Mouse (Mus musculus) lung, adult 18-20 months (tissue): ENCODE results near the gene Vwce.

Experiments used
- DNase-seq, 2 experiments: peaks; one replicate each; pipeline ENCODE4 v3.0.0; 2022; ENCODE audit warnings: mixed read lengths in 2 of 2

Gene Vwce

DNA sequence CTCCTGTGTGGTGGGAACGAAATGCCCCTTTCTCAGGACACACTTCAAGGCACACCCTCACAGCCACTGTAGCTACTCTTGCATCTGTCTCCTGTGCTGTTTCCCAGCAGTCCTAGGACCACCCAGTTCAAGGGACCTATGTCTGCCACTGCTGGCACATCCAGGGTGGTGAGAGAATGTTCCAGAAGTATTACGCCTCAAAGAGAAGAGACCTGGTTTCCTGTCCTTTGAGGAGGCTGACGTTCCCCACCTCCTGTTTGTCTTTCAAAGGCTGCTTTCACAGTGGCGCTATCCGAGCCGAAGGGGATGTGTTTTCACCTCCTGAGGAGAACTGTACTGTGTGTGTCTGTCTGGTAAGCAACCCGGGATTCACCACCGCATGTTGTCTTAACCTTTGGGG, 14.1 kb downstream of the Vwce start:
- no peak for DNase-seq

DNA sequence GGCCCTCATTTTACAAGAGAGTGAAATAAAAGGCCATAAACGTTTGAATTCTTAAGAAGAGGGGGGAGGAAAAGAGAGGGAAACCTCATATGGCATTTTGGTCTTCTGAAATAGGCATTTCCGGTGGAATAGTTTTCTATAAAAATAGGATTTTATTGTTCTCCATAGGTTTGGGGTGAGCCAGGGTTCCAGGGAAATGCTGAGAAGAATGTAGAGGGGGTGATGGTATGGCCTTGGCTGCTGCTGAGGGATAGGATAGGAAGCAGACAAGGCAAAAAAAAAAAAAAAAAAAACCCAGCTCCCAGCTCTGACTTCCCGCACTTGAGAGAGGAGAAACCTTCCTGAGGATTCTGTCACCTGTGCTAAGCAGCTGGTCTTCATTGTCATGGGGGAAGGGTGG, 22.0 kb downstream of the Vwce start:
- no peak for DNase-seq

DNA sequence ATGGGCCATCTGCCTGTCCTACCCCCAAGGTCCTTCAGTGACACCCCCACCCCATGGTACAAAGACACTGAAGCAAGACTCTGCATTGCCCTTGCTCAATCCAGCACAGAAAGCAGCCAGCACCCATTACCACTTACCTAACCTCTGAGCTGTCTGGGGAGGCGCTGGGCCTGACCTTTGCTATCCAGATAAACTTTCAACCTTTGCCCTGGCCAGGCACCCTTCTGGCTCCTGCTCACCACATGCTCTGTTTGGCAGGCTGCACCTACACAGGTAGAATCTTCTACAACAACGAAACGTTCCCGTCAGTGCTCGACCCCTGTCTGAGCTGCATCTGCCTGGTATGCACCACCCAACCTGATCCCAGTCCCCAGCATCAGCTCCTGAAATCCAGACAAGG, 23.7 kb downstream of the Vwce start:
- DNase-seq = no peak

DNA sequence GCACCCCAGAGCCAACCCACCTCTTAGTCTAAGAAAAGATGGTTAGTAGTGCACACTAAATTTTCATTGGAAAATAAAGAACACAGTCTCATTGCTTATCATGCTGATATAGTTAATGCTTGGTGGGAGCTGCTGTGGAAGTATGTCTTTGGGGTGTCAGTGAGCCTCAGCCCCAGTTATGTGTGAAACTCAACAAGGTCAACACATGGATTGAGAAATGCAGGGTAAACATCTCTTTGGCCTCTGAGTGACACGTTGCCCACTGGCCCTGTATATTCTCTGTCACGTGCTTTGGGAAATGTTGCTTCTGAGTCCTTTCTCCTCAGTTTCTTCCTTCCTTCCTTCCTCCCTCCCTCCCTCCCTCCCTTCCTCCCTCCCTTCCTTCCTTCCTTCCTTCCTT, 24.4 kb downstream of the Vwce start:
- no peak for DNase-seq

DNA sequence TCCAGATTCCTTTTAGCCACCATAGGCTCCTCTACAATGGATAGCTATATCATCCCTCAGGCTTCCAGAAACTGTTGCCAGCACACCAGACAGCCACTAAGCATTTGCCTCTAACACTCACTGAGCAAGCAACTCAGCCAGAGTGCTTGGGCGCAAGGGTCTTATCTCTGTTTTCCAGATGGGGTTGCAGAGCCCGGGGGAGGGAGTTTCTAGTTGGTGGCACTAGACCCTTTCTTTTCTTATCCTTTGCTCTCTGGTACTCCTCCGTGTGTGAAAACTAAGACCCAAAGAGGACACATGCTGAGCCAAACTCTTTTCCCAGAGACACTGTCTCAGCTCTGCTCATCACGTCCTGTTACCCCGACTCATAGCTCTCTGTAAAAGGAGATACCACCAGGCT, 27.4 kb downstream of the Vwce start:
- DNase-seq = no peak

DNA sequence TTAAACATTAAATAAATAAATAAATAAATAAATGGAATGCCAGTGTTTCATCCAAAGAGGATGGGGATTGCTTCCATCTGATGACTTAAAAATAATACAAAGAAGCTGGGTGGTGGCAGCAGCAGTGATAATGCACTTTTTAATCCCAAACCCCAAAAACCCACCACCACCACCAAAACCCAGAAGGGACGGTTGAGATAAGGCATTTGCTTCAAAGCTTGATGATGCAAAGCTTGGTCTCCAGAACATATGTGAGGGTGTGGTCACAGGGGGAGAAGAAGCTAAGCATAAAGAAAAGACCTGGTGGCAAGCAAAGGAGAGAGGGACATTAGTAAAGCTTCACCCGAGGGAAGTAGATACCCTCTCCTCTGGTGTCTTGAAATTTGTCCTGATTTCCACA, 27.9 kb downstream of the Vwce start:
- DNase-seq = no peak

DNA sequence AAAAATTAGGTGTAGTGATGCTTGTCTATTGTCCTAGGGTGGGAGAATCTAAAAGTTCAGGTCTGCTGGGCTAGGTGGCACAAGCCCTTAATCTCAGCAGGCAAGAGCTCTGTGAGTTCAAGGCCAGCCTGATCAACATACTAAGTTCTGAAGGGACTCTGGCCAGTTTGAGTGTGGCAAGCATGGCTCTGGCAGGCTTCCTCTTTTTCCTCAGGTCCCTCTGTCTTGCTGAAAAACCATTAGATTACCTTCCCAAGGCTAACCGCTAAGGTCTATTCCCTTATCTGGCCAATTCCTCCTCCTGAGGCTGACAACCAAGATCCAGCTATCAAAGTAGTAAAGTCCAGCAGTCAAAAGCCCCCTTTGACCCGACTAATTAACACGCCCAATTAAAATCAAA, 28.7 kb downstream of the Vwce start:
- no peak for DNase-seq

DNA sequence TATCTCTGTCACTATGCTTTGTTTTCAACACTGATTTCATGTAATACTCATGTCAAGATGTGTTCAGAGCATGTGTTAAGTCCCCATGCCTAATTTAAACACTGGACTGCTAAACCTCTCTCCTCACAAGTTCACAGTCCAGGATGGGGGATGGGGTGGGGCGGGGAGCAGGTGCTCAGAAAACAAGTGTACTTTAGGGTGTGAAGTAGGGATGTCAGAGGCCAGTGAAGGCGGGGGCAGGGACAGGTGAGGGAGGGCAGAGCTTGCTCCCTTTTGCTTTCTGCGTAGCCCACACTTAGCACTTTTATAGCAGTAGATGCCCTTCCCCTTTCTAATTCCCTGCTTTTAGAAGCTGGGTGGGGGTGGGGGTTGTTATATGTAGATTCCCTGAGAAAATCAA, 31.1 kb downstream of the Vwce start:
- no peak for DNase-seq

DNA sequence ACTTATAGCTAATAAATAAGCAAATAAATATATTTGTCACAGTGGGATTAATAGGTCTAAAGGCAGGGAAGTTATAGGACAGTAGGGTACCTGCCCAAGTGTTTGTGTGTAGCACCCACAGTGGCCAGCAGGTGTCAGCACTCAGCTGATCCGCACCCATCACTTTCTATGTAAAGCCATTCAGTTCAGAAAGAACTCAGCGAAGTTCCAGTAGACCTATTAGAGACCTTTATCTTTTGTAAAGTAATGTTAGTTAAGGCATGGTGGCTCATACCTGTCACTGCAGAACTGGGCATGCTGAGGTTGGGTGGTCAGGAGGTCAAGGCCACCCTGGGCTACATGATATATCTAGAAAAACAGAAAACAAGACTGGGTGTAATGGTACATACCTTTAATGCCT, 31.5 kb downstream of the Vwce start:
- DNase-seq = peak; percentile 24 to 27

DNA sequence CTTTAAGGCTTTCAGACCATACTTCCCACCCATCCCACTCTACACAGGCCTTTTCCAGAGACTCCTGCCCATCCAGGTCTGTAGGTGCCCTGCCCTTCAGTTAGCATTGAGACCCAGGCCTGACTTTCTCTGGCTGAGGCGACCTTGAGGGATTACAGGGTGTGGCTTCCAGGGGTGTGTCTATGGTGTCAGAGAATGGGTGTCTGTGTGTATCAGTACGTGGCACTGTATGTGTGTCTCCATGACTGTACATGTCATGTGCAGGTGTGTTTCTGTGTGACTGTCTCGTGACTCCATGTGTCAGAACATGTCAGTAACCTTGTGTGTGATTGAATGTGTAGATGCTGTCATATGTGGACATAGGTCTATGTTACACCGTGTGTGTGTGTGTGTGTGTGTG, 37.3 kb downstream of the Vwce start:
- DNase-seq = no peak

DNA sequence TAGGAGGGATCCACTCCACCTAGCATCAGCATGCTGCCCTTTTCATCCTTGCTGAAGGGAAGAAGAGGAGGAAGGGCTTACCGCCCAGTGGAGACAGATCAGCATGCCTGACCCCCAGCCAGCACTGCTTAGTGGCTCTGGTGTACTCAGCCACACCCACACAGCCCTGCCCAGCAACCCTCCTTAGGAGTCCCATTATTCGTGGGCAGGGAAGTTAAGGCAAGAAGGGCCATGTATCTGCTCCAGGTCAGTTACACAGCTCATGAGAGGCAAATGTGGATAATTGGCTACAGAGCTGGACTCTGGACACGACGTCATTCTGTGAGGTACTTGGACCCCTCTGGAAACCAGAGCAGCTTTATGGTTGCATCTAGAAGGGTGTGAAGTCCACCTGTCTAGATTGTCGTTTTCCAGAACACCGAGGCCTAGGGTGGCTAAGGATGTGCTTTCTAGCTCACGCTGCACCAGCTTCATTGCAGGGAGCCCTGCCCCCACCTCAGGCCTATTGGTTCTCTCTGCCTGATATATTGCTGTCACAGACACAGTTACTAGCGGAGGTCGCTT, 37.9 kb downstream of the Vwce start:
- no peak for DNase-seq

DNA sequence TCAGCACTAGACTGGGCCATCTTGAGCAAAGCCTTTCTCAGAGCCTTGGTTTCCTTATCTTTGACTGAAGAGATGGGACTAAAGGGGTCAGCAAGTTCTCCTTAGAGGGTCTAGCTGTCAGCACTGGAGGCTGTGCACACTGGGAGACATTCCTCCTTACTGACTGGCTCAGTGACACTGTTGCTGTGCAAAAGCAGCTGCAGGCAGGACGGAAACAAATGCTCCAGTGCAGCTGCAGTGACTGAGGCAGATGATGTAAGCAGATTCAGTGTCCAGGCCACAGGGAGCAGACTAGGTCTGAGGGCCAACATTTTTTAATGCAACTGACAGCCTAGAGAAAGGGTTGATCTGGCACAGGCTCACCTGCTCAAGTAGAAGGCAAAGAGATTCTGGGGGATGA, 39.3 kb downstream of the Vwce start:
- no peak for DNase-seq

DNA sequence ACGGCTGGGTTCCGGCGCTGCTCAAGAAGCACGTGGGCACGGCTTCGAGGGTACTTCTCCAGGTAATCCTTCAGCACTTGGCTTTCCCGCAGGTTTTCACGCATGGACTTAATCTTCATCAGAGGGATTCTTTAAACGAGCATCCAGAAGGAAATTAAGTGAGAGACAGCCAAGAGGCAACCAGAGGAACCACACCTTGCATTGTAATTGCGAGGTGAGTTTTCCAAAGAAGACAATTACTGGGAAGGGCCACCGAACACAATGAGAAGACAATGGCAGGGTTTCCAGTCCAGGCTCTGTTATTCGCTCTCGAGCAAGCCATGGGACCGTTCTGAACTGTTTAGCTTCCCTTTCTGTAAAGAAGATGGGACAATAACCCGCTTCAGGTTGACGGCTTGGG, 42.6 kb downstream of the Vwce start:
- DNase-seq = no peak

DNA sequence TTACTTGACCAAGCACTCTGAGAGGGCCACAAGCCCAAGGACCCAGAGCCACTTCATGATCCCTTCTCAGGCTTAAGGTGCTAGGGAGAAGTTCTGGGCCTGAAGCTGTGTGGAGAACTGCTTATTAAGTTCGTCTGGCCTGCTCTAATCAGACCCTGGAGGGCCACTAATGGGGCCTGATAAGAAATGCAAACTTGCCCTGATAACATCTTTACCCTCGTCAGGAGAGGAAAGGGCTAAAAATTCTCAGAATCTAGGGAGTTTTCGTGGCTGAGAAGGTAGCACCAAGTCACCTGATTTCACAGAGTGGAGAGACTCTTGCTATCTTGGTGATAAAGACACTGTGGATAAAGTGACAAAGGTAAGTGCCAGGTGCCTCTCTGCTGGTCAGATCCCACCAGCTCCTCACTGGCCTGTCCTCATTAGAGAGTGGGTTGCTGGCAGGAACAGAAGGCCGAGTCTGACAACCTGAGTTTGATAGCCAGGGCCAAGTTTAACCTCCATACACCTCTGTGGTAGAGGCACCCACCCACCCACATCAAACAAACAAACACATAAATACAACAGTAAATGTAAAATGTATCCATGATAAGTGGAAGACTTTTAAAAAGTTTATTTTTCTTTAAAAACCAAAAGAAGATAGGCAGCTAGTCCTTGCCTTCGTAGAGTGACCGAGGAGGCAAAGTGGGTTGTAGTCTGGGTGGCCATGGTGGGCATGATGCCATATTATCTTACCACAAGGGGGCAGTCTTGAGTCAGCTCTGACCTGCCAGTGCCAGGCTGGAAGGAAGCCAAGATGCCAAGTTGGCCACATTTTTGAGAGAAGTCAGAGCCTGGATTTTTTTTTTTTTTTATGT, 44.1 kb downstream of the Vwce start, which contains the start of gene Pga5:
Pga5 (minus strand) TSS at position 157 of the 857 bp plus-strand sequence.
- DNase-seq = peak; percentile 75 to 82

DNA sequence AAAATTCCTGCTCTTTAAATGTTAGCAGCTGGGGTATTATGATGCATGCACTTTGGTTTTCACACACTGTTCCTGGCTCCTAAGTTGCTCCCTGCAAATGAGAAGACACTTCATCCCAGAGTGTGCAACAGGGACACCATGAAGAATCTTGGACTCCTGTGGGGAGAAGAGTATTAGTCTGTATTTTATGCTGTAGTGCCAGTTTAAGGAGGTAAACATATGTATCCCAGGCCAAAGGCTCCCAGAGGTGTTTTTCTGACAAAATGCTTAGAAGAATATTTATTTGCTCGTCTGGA, 44.7 kb downstream of the Vwce start:
- no peak for DNase-seq

DNA sequence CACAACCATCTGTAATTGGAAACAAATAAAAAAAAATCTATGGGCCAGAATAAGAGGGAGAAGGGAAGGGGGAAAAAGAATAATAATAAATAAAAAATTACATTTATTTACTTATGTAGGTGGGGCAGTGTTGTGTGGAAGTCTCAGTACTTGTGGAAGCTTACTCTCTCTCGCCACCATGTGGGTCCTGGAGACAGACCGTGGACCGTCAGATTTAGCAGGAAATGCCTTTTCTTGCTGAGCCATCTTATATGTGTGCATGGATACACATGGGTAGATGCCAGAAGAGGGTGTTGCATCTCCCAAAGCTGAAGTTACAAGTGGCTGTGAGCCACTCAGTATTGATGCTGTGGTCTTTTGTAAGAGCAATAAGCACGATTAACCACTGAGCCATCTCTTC, 47.6 kb downstream of the Vwce start:
- DNase-seq = no peak

DNA sequence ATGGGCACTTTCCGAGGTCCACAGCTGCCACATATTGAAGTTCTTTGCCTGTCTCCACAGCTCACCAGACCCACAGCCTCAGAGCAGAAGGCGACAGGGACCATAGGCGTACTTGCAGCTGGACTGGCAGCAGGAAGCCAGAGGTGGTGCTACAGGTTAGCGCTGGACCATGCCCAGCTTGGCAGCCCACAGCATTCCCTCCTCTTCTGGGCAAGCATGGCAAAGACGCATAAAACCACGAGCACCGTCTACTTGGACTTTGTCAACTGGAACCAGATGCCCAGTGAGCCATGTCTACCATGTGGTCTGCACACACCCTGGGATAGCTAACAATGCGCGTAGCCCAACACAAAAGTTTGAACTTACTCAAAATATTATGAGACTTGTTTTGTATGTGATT, 51.1 kb downstream of the Vwce start:
- no peak for DNase-seq

DNA sequence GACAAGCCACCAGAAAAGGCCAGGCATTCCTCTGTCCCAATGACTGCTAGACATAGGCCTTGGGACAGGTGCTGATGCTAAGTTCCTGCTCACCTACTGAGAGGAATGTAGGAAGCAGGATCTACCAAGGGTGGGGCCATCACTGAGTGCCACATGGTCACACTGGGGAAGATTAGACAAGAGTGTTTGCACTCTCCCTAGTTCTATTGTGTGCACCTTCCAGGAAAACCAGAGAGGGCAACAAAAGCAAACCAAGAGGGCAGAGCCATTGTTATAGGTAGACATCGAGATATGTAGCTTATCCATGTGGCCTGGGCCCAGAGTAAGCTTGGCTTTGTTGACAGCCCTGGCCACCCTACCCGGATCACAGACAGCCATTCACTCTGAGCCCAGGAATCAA, 51.7 kb downstream of the Vwce start:
- DNase-seq = peak in 1 of 2 experiments; percentile 23

DNA sequence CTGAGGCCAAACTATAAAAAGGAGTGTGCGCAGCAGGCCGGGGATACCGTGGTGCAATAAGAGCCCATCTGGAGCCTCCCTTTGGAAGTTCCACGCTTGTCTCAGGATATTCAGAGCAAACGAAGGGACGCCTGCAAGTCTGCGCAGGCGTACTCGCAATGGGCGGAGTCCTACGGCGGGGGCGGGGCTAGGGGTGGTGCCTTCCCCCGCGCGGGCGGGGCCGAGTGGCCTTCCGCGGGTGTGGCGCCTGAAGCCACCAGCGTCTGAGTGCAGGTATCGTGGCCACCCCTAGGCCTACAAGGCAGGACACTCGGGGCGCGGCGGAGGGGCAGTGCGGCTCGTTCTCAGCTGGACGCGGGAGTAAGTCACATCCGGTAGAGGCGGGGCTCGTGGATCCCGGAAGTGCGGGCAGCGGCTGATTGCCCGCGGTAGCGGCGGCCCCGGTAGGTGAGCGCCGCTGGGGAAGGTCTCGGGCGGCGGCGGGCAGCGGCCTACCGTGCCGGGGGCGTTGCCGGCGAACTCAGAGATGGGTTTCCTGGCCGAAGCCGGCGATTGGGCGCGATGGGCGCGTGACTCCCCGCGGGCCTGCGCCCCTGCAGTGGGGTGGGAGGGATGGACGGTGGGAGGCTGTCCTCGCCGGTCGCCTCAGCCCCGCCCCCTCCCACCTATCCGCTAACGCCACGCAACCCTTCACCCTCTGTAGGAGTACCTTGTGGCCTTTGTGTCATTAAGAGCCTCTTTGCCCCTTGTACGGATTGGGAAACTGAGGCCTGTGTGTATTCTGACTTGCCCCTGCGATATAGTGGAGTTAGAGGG, 54.7 kb downstream of the Vwce start, which contains the start of gene Vps37c:
Vps37c (plus strand) TSS at position 199 of the 816 bp plus-strand sequence.
- DNase-seq = peak; percentile 92 to 95

DNA sequence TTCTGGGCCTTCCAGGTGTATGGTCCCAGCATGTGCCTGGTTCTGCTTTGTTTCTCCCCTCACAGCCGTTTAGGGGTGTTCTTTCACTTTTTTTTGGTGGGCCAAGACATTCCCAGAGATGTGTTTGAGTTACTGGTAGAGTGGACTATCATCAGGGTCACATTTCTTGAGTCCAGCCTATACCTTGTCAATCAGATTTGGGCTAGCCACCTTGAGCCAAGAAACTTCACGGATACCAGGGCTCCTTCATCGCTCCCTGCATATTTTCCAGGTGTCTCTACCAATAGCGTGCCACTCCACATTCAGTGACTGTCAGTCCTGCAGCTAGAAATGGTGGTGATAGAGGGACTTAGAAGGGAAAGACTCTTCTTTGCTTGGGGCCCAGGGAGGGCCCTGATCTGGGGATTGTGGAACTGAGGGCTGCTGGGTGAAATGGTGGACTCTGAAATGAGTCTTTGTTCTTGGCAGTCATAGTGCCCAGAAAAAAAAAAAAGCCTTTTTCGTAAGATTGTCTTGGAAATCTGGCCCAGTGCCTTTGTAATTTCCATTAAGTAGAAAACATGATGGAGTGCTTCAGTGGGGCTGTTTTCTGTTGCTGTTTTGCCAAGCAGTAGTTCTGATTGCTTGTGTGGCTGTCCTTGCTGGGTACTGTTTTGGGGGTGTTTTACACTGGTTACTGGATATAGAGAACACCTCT, 55.6 kb downstream of the Vwce start:
- DNase-seq = no peak

DNA sequence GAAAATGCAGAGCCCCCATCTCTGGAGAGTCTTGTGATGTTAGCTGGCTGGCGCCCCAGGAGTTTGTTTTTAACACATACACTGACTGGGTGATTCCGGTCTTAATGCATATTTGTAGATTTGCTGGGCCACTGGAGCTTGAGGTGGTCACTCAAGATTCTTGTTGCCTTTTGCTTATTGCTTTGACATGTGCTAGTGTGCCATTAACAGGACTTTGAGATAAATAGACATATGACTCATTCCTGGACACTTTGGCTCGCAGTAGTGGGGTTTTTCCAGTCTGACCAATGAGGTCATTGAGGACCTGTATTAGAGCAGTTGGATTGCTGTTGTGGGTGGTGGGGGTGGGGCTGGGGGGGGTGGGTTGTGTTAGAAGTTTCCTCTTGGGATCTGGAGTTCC, 56.3 kb downstream of the Vwce start:
- DNase-seq = peak; percentile 49 to 71

DNA sequence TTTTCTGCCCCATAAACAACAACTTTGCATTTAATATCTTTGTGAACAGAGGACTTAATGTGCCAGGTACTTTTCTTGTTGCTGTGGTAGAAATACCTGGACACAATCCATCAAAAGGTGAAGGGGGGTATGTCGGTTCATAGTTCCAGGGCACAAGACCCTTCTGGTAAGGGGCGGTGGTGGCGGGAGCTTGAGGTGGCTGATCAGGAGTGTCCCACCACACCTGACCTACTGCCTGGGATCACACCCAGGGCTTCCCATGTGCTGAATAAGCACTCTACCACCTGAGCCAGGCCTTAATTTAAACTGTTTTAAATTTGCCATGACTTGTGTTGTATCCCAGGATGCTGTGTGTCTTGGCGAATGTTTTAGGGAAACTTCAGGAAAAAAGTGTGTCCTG, 57.1 kb downstream of the Vwce start:
- no peak for DNase-seq

DNA sequence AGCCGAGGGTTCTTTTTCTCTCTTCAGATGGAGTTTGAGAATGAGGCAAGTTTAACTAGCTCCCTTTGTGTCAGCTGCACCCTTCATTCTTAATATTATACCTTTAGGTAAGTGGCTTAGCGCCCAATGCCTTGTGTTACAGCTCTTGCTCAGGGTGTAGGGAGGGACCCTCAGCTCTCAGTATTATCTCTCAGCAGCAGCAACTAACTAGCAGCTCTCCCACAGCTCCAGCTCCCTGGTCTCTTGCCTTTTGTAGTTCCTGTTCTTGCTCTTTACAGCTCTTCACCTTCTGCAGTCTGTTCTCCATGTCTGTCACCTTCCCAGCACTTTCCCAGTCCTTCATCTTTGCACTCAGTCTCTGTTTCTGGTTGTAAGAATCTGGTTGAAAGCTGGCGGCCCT, 57.6 kb downstream of the Vwce start:
- DNase-seq = no peak
